Mouse (Mus musculus) brain, embryonic 14.5 days (tissue): ENCODE measurements around the gene AW549877.

Experiments
- CTCF ChIP-seq: fragments of 200-500 bp; IDR thresholded peaks from 2 replicates; pipeline ENCODE4 v1.5.1; 2012; ENCODE audit warnings: inconsistent platforms, mild to moderate bottlenecking, moderate library complexity, borderline replicate concordance; ENCODE audit not compliant: insufficient read depth, insufficient read length; ENCODE audit errors: extremely low read depth
- POLR2A ChIP-seq: fragments of 200-500 bp; IDR thresholded peaks from 2 replicates; pipeline ENCODE4 v1.6.1; 2012; ENCODE audit warnings: mild to moderate bottlenecking, inconsistent platforms, borderline replicate concordance; ENCODE audit not compliant: poor library complexity, insufficient read depth, insufficient read length, severe bottlenecking; ENCODE audit errors: extremely low read depth

GRCm38 (mm10) chr15:4026231-4026773, 30.8 kb upstream of the AW549877 start, which contains the start of gene Oxct1:
- TF ChIP-seq CTCF: peak; percentile 61
- TF ChIP-seq POLR2A: 0 out of 2 replicates have a peak, but pooled peaks have one; percentile 65
